Mouse (Mus musculus) embryonic fibroblast, embryonic 13.5 days (primary cell): ENCODE measurements around the gene Trpd52l3.

Experiments
- CTCF ChIP-seq: IDR thresholded peaks from 2 replicates; pipeline ENCODE4 v1.5.1; 2011; ENCODE audit warnings: mild to moderate bottlenecking, control low read depth, low read length, moderate library complexity, borderline replicate concordance; ENCODE audit not compliant: insufficient read depth
- POLR2A ChIP-seq: IDR thresholded peaks from 2 replicates; pipeline ENCODE4 v1.6.1; 2011; ENCODE audit warnings: low read depth, mild to moderate bottlenecking, control low read depth, low read length, moderate library complexity

- TF ChIP-seq POLR2A (no peak), CTCF (no peak)
Observed at GRCm38 (mm10) chr19:29960906-29961305, 42.7 kb upstream of the Trpd52l3 start.
